Mouse (Mus musculus) heart, postnatal 25 days (tissue): ENCODE measurements around the gene Saxo2. TPM values are rescaled to one million over a fixed set of nuclear protein-coding genes. Genes with fewer than 3 reads are reported as not detected.

Experiments
- DNase-seq: peaks from one replicate; pipeline ENCODE4 v3.0.0; 2022; ENCODE audit warnings: low spot score
- intact Hi-C: fragments of 180-260 bp; cut with DNase I; formaldehyde crosslinking; loops from one replicate; pipeline ENCODE4 v1.15.1; 2025
- total RNA-seq, 2 experiments: library from RNA; stranded (reverse); gene quantifications; 2 replicates each; pipeline ENCODE4 v1.2.3; 2021

The Saxo2 gene
- 1 to 10 TPM; 1.1 to 2.7 TPM for total RNA-seq

DNA sequence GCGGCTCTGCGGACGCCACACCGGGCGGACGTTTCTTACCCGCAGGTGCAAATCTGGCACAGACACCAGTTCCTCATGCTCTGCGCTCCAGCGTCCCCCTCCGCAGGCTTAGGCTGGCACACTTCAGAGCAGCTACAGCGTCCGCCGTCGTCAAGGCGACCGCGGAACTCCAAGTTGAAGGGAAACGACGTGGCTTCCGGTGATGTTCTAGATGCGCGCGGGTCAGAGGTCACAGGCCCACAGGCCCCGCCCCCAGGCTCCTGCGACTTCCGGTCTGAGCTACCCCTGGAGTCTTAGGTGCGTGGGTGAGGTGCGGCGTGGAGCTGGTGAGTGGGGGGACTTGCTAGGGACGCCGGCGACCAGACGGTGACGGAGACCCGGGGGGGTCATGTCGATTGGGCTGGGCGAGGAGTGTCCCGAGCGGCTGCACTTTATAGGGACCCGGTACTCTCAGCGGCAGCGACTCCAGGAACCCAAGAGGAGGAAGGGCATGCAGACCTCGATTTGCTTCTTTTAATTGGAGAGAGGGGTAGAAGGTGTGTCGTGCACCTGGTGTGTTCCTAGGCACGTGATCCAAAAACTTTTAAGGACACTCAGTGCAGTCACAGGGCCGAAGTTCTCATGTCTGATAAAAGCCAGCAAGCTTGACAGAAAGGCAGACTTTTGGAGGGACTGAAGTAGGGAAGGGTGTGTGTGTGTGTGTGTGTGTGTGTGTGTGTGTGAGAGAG lies at the start of gene Saxo2, which contains the start of gene Efl1:
Saxo2 (minus strand) TSS at position 176 of the 728 bp plus-strand sequence.
Efl1 (plus strand) TSS at position 262 of the 728 bp plus-strand sequence.
- intact Hi-C loops, result no loop called here

DNA sequence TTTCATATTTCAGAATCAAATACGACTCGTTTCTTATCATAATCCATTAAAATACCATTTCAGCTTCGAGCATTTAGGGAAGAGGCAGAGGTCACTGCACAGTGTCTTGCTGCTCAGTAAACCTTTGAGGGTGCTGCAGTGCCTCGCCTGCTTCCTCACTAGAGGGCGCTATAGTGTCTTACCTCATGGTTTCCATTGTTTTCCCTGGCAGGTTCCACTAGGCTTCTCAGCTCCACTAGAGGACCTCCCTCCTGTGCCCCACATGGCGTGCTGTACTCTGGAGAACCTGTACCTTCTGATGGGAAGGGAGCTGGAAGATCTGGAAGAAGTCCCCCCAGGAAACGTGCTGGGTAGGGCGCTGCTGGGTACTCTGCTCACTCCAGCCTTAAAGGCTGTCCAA lies 49.3 kb upstream of the Saxo2 start:
- intact Hi-C loops, result no loop called here
- DNase-seq, result no peak

More for the DNA sequence above, at the start of gene Saxo2, which contains the start of gene Efl1:
- peak; percentile 80 for DNase-seq

GRCm38 (mm10) chr7:82691021-82691738 lies 42.9 kb upstream of the Saxo2 start:
- intact Hi-C loops, result no loop called here
- no peak for DNase-seq

DNA sequence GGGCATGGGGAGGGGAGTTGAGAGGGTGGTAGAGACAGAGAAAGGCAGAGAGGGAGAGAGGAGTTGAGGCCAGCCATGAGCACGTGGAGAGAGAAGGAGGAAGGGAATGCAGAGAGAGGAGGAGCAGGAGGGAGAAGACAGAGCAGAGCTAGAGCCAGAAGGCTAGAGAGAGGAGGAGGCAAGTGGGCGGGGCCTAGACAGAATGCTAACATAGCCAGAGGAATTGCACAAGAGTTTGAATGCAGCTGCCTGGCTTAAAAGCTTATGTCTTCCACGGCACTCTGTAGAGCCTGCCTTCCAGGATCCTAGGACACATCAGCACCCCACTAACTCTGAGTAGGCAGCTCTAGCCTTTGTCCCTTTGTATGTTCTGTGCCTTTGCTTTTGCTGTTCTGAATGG lies 40.4 kb upstream of the Saxo2 start:
- intact Hi-C loops, result no loop called here
- DNase-seq, result peak; percentile 10

GRCm38 (mm10) chr7:82679901-82680300 lies 31.6 kb upstream of the Saxo2 start:
- intact Hi-C loops, result no loop called here
- no peak for DNase-seq

DNA sequence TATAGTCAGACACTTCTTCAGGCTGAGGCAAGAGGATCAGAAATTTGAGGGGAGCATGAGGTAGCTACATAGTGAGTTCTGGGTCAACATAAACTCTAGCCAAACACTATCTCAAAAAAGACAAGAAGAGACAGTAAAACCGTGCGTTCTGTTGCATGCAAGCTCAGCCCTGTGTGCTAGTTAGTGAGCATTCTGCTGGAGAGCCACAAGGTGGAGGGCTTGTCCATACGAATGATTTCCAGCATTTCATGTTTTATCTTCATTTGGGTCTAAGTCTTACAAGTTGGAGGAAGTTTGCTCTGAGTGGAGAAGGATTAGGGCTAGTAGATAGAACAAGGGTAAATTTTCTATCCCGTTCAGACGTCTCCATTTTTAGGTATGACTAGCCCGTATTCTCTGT lies 28.5 kb upstream of the Saxo2 start:
- intact Hi-C loops, result no loop called here
- no peak for DNase-seq

- intact Hi-C loops, result no loop called here
Measured at GRCm38 (mm10) chr7:82676001-82676400, 27.7 kb upstream of the Saxo2 start.

DNA sequence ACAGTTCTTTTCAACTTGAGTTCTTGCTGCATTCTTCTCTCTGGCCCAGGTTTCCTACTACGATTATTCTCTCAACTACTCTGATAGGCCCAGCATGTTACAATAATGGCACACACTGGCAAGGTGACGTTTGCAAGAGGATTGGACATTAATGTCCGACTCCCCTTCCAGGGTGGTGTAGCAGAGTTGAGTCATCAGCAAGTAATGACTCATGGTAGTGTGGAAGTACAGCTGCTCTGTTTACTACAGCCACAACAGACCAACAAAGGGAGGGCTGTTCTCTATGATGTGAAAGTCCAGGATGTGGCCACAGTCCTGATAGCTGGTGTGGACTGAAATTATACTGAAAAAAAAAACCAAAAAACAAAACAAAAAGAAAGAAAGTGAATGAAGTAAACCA lies 16.3 kb upstream of the Saxo2 start:
- no peak for DNase-seq
- intact Hi-C loops, result no loop called here

More at GRCm38 (mm10) chr7:82676001-82676400, 27.7 kb upstream of the Saxo2 start:
- no peak for DNase-seq

- intact Hi-C loops, result no loop called here
- no peak for DNase-seq
Measured at GRCm38 (mm10) chr7:82649081-82649445, 735 bp upstream of the Saxo2 start.

DNA sequence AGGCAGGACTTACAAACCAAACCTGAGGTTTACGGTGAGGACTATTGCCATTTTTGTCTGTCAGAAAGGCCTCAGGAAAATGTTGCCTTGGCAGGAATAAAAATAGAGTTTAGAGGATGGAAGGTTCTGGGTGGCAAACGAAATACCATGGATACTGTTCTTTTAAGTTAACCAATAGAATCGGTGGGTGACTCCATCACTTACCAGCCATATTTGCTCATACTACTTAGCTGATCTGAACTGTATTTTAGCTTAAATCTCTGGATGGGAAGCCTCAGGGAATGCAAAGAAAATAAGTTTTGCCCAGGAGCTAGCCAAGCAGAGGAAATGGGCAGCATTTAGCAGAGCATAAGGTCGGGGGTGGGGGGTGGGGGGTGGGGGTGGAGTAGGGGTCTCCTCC lies 419 bp downstream of the Saxo2 start:
- intact Hi-C loops, result no loop called here
- no peak for DNase-seq

DNA sequence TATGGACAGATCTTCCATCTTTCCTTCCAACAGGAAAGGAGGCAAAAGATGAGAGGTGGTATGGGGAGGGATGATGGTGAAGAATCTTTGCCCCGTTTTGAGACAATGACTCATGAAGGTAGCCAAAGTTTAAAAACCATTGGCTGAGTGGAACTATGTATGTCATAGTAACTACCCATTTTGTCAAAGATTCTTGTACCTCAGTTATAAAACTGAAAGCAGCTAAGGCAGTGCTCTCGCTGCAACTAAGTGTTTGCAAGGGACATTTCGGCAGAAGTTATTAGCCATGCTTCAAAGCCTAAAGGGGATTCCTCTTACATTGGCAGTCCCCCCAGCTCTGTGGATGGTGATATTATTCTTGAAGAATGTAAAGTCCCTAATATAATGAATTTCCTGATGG lies 1.1 kb downstream of the Saxo2 start:
- intact Hi-C loops, result no loop called here
- DNase-seq, result no peak

- intact Hi-C loops, result no loop called here
- DNase-seq, result no peak
Measured at GRCm38 (mm10) chr7:82625342-82625741, 23.0 kb downstream of the Saxo2 start.

DNA sequence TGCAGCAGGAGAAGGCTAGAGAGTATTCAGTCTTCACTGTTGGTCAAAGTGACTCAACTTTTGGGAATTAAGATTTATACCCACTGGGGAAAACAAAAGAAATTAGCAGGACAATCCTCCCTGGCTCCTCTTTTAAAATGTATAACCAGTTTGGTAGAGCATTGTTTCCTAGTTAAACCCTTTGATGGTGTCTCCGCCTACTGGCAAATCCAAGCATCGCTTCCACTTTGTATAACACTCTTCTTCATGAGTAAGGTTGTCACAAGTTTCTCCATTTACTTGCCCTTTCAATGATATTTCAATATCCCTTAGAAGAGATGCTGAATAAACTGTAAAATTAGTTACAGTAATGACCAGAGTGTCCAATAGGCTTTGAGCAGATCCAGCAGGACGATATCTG lies 38.7 kb downstream of the Saxo2 start:
- no peak for DNase-seq
- intact Hi-C loops, result no loop called here

GRCm38 (mm10) chr7:82605425-82605824 lies 42.9 kb downstream of the Saxo2 start:
- no peak for DNase-seq
- intact Hi-C loops, result no loop called here

DNA sequence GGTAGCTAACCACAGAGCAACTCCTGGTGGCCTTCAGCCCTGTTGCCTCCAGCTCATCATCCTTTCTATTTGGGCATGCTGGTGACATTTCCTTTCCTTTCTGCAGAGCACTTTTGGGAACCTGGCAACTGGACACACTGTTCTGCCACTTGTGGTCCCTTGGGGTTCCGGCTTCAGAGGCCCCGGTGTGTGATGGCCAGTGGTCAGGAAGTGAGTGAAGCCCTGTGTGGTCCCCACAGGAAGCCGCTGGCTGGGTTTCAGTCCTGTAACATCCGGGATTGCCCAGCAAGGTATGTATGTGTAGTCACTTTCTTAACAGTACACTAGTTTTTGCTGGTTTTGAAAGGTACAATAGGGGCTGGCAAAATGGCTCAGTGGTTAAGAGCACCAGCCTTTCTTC lies 46.3 kb downstream of the Saxo2 start:
- intact Hi-C loops, result no loop called here
- no peak for DNase-seq

DNA sequence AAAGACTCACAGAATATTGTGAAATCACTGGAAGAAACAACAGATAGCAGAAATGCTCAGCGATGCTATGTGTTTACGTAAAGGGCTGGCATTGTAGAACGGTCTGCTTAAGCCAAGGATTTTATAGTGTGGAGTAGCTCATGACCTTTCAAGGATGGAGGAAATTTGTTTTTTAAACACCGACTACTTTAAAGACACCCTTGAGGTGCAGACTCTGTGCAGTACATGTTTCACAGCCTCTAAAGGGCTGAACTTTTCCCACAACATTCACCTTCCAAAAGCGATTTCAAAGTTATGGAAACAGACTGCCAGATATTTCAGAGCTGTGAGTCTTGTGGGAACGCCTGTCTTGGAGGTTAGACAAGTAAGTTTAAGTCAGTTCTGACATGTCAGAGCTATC lies 57.4 kb downstream of the Saxo2 start:
- DNase-seq, result no peak
- intact Hi-C loops, result no loop called here

Other genes starting within 250 kb of the Saxo2 start
- gene Efl1, start 86 bp upstream of the Saxo2 start, total RNA-seq, result 10 to 100 TPM in 1 of 2 experiments, 1 to 10 TPM in 1; 8.8 to 10.1 TPM
- 1 to 10 TPM; 1.6 to 2.5 TPM for gene Mex3b, start 218.8 kb upstream of the Saxo2 start, total RNA-seq